Mouse (Mus musculus): ENCODE data around the gene Gm4922.

Gene Gm4922

GRCm38 (mm10) chr10:18786693-18787092 lies at the start of gene Gm4922:
Gene Gm4922, minus strand, starts transcription at chr10:18786793.
- CTCF ChIA-PET, result no interaction called here

DNA sequence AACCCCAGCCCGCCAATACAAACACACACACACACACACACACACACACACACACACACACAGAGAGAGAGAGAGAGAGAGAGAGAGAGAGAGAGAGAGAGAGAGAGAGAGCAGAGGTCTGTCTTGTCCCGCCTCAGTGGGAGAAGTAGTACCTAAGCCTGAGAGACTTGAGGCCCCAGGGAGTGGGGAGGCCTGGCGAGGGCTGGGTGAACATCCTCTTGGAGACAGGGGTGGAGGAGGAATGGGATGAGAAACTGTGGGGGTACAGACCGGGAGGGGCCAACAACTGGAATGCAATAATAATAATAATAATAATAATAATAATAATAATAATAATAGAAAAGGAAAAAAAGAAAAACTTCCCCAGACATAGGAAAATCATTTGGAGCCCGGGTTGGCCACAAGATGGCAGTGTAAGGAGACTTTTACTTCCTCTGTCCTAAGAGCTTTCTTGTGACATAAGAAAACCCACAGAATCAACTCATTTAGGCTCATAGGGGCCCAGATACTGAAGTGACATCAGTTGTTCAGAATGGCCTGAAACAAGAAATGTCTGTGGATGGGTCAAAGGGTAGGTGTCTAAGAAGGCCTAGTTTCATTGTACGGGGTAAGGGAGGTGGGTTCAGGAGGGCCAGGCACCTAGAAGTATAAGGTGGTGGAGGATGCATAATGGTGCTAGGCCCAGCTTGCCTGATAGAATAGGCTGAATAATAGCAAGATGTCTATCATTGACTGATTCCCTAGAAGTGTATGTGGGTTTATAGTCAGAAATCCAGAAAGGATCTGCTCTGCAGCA lies 49.3 kb upstream of the Gm4922 start:
- CTCF ChIA-PET, result interaction anchor here (1.1 kb wide), 1 partner anchor 68 kb away, joined by 4 read pairs; no protein-coding TSS in a partner anchor

DNA sequence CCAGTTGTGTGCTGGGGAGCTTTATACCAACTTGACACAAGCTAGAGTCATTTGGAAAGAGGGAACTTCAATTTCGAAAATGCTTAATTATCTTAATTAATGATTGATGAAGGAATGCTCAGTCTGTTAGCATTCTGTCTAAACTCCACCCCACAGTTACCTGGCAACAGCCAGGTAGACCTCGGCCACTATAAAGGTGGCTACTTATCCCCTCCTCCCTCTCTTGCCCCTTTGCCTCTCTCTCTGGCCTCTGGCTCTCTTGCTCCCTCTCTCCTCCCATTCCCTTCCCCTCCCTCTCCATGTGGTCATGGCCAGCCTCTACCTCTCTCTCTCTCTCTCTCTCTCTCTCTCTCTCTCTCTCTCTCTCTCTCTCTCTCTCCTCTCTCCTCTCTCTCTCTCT lies 47.8 kb upstream of the Gm4922 start:
- CTCF ChIA-PET, result no interaction called here

DNA sequence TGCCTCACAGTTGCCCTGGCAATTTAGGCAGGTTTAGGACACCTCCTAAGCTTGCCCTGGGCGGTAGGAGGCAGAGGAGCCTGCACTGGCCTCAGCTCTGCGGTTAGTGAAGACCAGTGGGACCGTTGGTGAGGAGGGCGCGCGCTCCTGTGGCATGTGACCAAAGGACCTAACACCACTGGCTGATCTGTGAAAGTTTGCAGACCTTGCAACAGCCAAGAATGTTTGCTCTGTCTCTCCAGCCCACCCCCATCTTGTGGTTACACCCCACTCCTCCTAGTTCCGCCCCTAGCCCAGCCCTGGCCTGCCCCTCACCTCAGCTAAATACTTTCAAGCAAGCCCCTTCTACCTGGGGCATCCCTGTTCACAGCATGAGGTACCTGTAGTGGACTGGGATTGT lies 45.2 kb upstream of the Gm4922 start:
- CTCF ChIA-PET, result no interaction called here

GRCm38 (mm10) chr10:18830359-18830758 lies 43.8 kb upstream of the Gm4922 start:
- CTCF ChIA-PET, result no interaction called here

GRCm38 (mm10) chr10:18827936-18828335 lies 41.3 kb upstream of the Gm4922 start:
- CTCF ChIA-PET, result no interaction called here

GRCm38 (mm10) chr10:18826107-18826506 lies 39.5 kb upstream of the Gm4922 start:
- CTCF ChIA-PET, result no interaction called here

DNA sequence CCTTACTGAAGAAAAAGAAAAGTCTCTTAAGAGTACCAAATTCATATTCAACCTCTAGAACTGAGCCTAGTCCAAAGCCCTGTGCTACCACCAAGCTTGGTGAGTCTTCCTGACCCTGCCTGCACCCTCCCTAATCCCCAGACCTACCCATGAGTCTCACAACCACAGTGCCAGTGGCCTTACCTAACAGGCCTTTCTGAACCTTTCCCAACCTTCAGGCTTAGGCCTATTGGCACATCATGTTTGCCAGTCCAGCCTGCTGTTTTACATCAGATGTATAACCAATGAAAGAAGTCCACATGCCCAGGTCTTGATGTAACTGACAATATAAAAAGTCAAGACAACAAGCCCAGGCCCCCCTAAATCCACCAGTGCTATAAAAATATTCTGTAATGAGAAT lies 38.5 kb upstream of the Gm4922 start:
- CTCF ChIA-PET, result no interaction called here

DNA sequence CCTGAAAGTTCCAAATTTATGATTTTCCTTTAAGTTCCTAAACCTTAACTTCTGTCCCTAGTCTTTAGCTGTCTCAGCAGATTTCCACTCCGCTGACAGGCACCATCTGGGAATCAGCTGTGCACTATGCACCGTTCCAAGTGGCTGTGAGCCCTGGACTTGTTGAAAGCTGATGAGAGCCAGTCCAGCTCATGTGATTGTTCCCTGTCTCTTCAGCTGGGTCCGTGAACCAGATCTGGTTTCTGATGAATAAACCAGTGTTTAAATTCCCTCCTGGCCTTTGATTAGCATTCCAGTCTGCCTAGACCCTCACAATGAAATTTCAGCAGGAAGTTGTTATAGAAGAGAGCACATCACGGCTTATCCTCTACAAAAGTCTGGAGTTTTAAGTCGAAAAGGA lies 30.0 kb upstream of the Gm4922 start:
- CTCF ChIA-PET, result no interaction called here

GRCm38 (mm10) chr10:18811751-18812150 lies 25.2 kb upstream of the Gm4922 start:
- CTCF ChIA-PET, result no interaction called here

DNA sequence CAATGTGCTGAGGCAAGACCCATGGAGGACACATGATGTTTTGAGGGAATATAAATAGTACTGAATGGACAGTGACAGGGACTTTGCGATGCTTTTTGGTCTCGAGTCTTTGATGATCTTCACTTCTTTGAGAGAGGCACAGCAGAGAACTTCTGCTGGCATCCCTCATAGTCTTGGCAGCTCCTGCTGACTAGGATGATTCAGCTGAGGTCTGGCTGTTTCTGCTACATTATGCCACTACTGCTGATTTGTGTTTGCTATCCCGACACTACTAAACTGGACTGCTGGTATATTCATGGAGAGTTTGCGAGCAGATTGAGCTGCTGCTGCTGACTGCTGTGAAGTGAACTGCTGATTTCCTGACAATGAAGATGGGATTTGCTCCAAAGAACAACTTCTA lies 3.5 kb upstream of the Gm4922 start:
- CTCF ChIA-PET, result no interaction called here

- CTCF ChIA-PET, result no interaction called here
Measured at GRCm38 (mm10) chr10:18788601-18789000, 2.0 kb upstream of the Gm4922 start.

- CTCF ChIA-PET, result no interaction called here
Measured at GRCm38 (mm10) chr10:18777546-18777945, 9.0 kb downstream of the Gm4922 start.

- CTCF ChIA-PET, result no interaction called here
Measured at GRCm38 (mm10) chr10:18772537-18773179, 13.9 kb downstream of the Gm4922 start.

- CTCF ChIA-PET, result no interaction called here
Measured at GRCm38 (mm10) chr10:18769909-18770308, 16.7 kb downstream of the Gm4922 start.

DNA sequence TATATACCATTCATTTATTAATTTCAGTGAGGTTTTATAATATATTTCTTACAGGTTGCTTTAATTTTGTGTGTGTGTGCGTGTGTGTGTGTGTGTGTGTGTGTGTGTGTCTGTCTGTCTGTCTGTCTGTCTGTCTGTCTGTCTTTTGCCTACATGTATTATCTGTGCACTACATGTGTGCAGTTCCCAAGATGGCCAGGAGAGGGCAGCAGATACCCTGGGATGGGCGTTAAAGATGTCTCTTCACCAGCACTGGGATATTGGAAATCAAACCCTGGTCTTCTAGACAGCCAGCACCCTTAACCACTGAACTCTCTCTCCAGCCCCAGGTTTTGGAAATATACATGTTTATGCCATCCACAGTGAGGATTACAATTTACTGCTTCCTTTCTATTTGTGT lies 26.4 kb downstream of the Gm4922 start:
- CTCF ChIA-PET, result interaction anchor here (0.6 kb wide), 1 partner anchor 11 kb away, joined by 3 read pairs; no protein-coding TSS in a partner anchor

- CTCF ChIA-PET, result interaction anchor here (0.5 to 0.7 kb wide), 2 partner anchors 380 to 1850 kb away, joined by 3 read pairs; no protein-coding TSS in a partner anchor
Measured at GRCm38 (mm10) chr10:18750057-18750456, 36.5 kb downstream of the Gm4922 start.

GRCm38 (mm10) chr10:18743286-18744142 lies 43.1 kb downstream of the Gm4922 start, which contains the start of gene Arfgef3:
Gene Arfgef3, minus strand, starts transcription at chr10:18743949.
- CTCF ChIA-PET, result no interaction called here

DNA sequence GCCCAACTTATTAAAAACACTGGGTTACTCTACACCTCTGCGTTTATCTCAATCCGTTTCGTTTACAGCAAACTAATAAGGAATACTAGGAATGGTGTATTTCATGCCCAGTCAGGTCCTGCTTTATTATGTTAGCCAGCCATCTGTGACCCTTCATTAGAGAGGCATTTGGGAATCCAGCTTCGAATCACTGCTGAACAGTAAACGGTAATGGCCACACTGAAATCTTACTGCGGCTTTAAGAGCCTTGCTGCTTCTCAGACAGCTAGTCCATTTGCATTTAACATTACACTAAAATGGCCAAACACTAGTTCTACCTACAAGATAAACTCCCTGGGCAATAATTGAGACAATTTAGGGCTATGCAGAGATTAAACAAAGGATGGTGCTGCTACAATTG lies 44.5 kb downstream of the Gm4922 start:
- CTCF ChIA-PET, result no interaction called here

GRCm38 (mm10) chr10:18741024-18741423 lies 45.6 kb downstream of the Gm4922 start:
- CTCF ChIA-PET, result no interaction called here

All from spleen, embryonic (tissue).